8 mouse cellular contexts compared by ENCODE assay signal in the genomic region with DNA sequence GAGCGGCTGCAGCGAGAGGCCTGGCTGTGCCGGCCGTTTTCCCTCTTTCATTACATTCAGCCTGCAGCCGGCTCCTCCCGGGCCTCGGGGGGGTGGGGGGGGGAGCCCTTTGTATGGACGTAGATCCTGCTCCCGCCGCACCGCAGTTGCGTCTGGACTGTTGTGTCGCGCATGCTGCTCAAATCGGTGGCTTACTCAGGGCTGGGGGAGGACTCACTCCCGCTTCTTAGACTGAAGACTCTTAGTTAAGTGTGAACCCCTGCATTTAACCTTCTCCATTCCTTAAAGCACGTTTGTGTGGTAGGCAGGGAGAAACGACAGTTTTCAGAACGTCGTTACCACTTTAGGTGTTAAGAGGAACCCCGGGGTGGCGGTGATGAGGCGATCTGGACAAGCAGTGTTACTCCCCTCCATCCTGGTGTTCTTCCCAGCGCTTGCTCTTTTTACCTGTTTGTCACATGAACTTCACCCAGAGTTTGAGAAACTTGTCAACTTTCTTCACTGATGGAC. TPM values are rescaled to one million over a fixed set of nuclear protein-coding genes. Genes with fewer than 3 reads are reported as not detected.
DNase-seq lines count a peak whose midpoint lies in the region; ATAC-seq lines count a peak whose summit lies in the region.

No protein-coding gene starts in this region.

- DNase-seq in heart, embryonic 10.5 days (ENCODE audit: low spot score) = peak; percentile 76
- no peak for DNase-seq in heart, postnatal 14 days
- DNase-seq in CD8-positive naive resting alpha-beta T cell, adult 2 months (ENCODE audit: low read depth in 2 of 2, low spot score in 2 of 2) = peak; percentile 9 to 10
- DNase-seq in cerebellum, adult 9-11 months = no peak
- DNase-seq in cerebellum, postnatal 25 days = no peak

- WGBS in heart, embryonic 10.5 days = under 1% methylated on average over 21 of the region's 24 CpGs
- WGBS in embryonic facial prominence, embryonic 13.5 days = under 1% methylated on average over 23 of the region's 24 CpGs
- WGBS in hindbrain, embryonic 15.5 days = under 1% methylated on average over 24 of the region's 24 CpGs

- H3K9ac ChIP-seq in embryonic facial prominence, embryonic 13.5 days = peak overlapping the region; percentile 92
- peak overlapping the region; percentile 98 for H3K9ac ChIP-seq in hindbrain, embryonic 15.5 days

- H3K4me3 ChIP-seq in heart, embryonic 10.5 days = peak overlapping the region; percentile 89
- H3K4me3 ChIP-seq in embryonic facial prominence, embryonic 13.5 days = peak overlapping the region; percentile 90
- H3K4me3 ChIP-seq in hindbrain, embryonic 15.5 days = peak overlapping the region; percentile 98

- no peaks in the 10 kb centered on the region for H3K27me3 ChIP-seq in heart, embryonic 10.5 days (ENCODE audit: insufficient read depth, poor library complexity, severe bottlenecking)
- no peaks in the 10 kb centered on the region for H3K27me3 ChIP-seq in embryonic facial prominence, embryonic 13.5 days
- no peaks in the 10 kb centered on the region for H3K27me3 ChIP-seq in hindbrain, embryonic 15.5 days

- ATAC-seq in embryonic facial prominence, embryonic 13.5 days (ENCODE audit: insufficient number of reproducible peaks, insufficient read depth, low FRiP score, low TSS enrichment, low read depth) = peak; percentile 57; the same call in 1 of the 2 replicates
- ATAC-seq in hindbrain, embryonic 15.5 days (ENCODE audit: low FRiP score, low read depth) = peak; percentile 71
- ATAC-seq in megakaryocyte-erythroid progenitor cell, adult 5-6 weeks (replicated peaks; ENCODE audit: low FRiP score, low TSS enrichment, poor library complexity, severe bottlenecking) = peak; percentile 50

- peak overlapping the region; percentile 97 for H3K27ac ChIP-seq in heart, embryonic 10.5 days
- peak overlapping the region; percentile 90 for H3K27ac ChIP-seq in embryonic facial prominence, embryonic 13.5 days
- H3K27ac ChIP-seq in hindbrain, embryonic 15.5 days (replicated peaks) = peak overlapping the region; percentile 93

- intact Hi-C loops in heart, postnatal 14 days (cut with DNase I) = no loop called here

- no peaks in the 10 kb centered on the region for H3K9me3 ChIP-seq in heart, embryonic 10.5 days
- H3K9me3 ChIP-seq in embryonic facial prominence, embryonic 13.5 days = no peaks in the 10 kb centered on the region
- H3K9me3 ChIP-seq in hindbrain, embryonic 15.5 days = no peaks in the 10 kb centered on the region

- peak overlapping the region; percentile 89 for H3K4me2 ChIP-seq in embryonic facial prominence, embryonic 13.5 days
- H3K4me2 ChIP-seq in hindbrain, embryonic 15.5 days = peak overlapping the region; percentile 64

- peaks cover 7% of the 10 kb centered on the region; the same call in 1 of the 2 replicates for H3K4me1 ChIP-seq in heart, embryonic 10.5 days
- H3K4me1 ChIP-seq in embryonic facial prominence, embryonic 13.5 days = peaks cover 9% of the 10 kb centered on the region; the same call in 1 of the 2 replicates
- peaks cover 18% of the 10 kb centered on the region for H3K4me1 ChIP-seq in hindbrain, embryonic 15.5 days (replicated peaks)

- no peaks in the 10 kb centered on the region for H3K36me3 ChIP-seq in heart, embryonic 10.5 days
- H3K36me3 ChIP-seq in embryonic facial prominence, embryonic 13.5 days = no peaks in the 10 kb centered on the region
- H3K36me3 ChIP-seq in hindbrain, embryonic 15.5 days = no peaks in the 10 kb centered on the region

RNA-seq across cellular contexts. Expression of gene Fam98b, which starts 0.5 kb away (rescaled TPM):
- 8.6 and 11.9 TPM in 2 replicates for polyA plus RNA-seq in heart, embryonic 10.5 days (2016; fragmentation: Nextera tagmentation; extraction: Ambion mirVana)
- total RNA-seq in heart, postnatal 14 days (2021) = 10 to 100 TPM; 20.1 to 20.7 TPM
- 15.0 and 17.6 TPM in 2 replicates for polyA plus RNA-seq in embryonic facial prominence, embryonic 13.5 days (2015; fragmentation: Nextera tagmentation; extraction: Ambion mirVana)
- 11.1 and 15.2 TPM in 2 replicates for polyA plus RNA-seq in hindbrain, embryonic 15.5 days (2015; fragmentation: Nextera tagmentation; extraction: Ambion mirVana)
- 41.9 and 50.4 TPM in 2 replicates for total RNA-seq in megakaryocyte-erythroid progenitor cell, adult 5-6 weeks (2014; fragmentation: Nextera tagmentation)
- total RNA-seq in megakaryocyte-erythroid progenitor cell, adult 5-6 weeks (2017) = 20.6 and 24.6 TPM in 2 replicates

Comparison
In these comparisons a context has a peak if more than half of its experiments do, and no peak if none do; other contexts are left out.
1. DNase-seq: peak in heart, embryonic 10.5 days (single experiment) and CD8-positive naive resting alpha-beta T cell, adult 2 months (2 of 2); none in heart, postnatal 14 days (0 of 2), cerebellum, adult 9-11 months (single experiment) and cerebellum, postnatal 25 days (0 of 2).
2. Peak in every context shown above with its lines, with median percentiles within 50 percentile points of each other: H3K27ac ChIP-seq, H3K4me3 ChIP-seq and ATAC-seq.